Mouse (Mus musculus) embryonic fibroblast, embryonic 13.5 days (primary cell): Measurements from ENCODE around the gene Neurl4.

Experiments
- CTCF ChIP-seq: IDR thresholded peaks from 2 replicates; pipeline ENCODE4 v1.5.1; 2011; ENCODE audit warnings: mild to moderate bottlenecking, control low read depth, low read length, moderate library complexity, borderline replicate concordance; ENCODE audit not compliant: insufficient read depth
- POLR2A ChIP-seq: IDR thresholded peaks from 2 replicates; pipeline ENCODE4 v1.6.1; 2011; ENCODE audit warnings: low read depth, mild to moderate bottlenecking, control low read depth, low read length, moderate library complexity

DNA sequence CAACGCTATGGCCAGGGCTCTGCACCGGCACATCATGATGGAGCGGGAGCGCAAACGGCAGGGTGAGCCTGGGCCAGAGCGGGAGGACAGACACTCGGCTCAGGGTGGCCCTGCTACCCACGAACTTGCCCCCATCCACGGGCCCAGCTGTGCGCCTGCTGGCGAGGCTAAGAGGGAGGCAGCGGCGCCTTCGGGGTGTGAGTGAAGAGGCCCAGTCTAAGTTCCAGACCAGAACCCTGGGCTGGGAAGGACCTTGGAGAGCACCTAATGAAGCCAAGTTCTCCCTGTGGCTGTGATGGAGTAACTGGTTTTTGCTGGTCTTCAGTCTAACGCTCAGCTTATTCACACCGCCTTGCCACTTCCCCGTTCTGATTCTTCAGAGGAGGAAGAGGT, 13.5 kb downstream of the Neurl4 start:
- TF ChIP-seq CTCF (no peak), POLR2A (no peak)
